Mouse (Mus musculus) stomach, embryonic 15.5 days (tissue): ENCODE results near the gene Timp3. TPM values are rescaled to one million over a fixed set of nuclear protein-coding genes. Genes with fewer than 3 reads are reported as not detected.

ENCODE experiments used
- polyA plus RNA-seq: library from polyadenylated mRNA; unstranded; fragments of >200 nt; fragmentation: Nextera tagmentation; extraction: Ambion mirVana; gene quantifications from 2 replicates; pipeline ENCODE4 v1.2.1, GENCODE M21; 2015

Timp3 gene
- polyA plus RNA-seq, 1 experiment from 2014 or later: 63.5 TPM

Other genes with a start within 250 kb of the Timp3 start
- 3.5 TPM in 2 replicates for gene Syn3, start 198.5 kb downstream of the Timp3 start, polyA plus RNA-seq